Mouse (Mus musculus) heart, adult 2 months (tissue): ENCODE measurements around the gene Mdn1. TPM values are rescaled to one million over a fixed set of nuclear protein-coding genes. Genes with fewer than 3 reads are reported as not detected.

Source experiments
- DNase-seq, 2 experiments: peaks; one replicate each; pipeline ENCODE4 v3.0.0; 2021
- H3K27ac ChIP-seq: fragments of 200-600 bp; 2 replicates; pipeline ENCODE4 v1.8.1; 2022
- H3K27me3 ChIP-seq: fragments of 200-500 bp; 2 replicates; pipeline ENCODE4 v1.6.1; 2012; ENCODE audit warnings: mild to moderate bottlenecking, low read length, inconsistent platforms, mixed read lengths; ENCODE audit not compliant: control insufficient read depth, insufficient read depth
- H3K36me3 ChIP-seq: fragments of 200-500 bp; 2 replicates; pipeline ENCODE4 v1.6.1; 2012; ENCODE audit warnings: low read length, inconsistent platforms; ENCODE audit not compliant: control insufficient read depth, insufficient read depth
- H3K4me1 ChIP-seq: fragments of 200-500 bp; 2 replicates; pipeline ENCODE4 v1.6.1; 2011; ENCODE audit warnings: low read length; ENCODE audit not compliant: control insufficient read depth, insufficient read depth
- H3K4me3 ChIP-seq: fragments of 200-600 bp; 2 replicates; pipeline ENCODE4 v1.8.1; 2022
- H3K79me2 ChIP-seq: fragments of 200-500 bp; replicated peaks from 2 replicates; pipeline ENCODE4 v1.6.1; 2012; ENCODE audit warnings: mild to moderate bottlenecking, inconsistent platforms, low read length, moderate library complexity, mixed read lengths; ENCODE audit not compliant: control insufficient read depth, insufficient read depth
- H3K9ac ChIP-seq: fragments of 200-500 bp; 2 replicates; pipeline ENCODE4 v1.6.1; 2012; ENCODE audit warnings: low read depth, mild to moderate bottlenecking, control low read depth, inconsistent platforms, low read length, mixed read lengths
- CTCF ChIP-seq: fragments of 200-600 bp; IDR thresholded peaks from 2 replicates; pipeline ENCODE4 v1.8.1; 2022; ENCODE audit warnings: antibody characterized with exemption, mild to moderate bottlenecking, moderate library complexity
- EP300 ChIP-seq: fragments of 200-500 bp; IDR thresholded peaks from 2 replicates; pipeline ENCODE4 v1.6.1; 2011; ENCODE audit warnings: low read depth, low read length, control low read depth; ENCODE audit not compliant: insufficient read depth
- POLR2A ChIP-seq: fragments of 200-500 bp; IDR thresholded peaks from 2 replicates; pipeline ENCODE4 v1.6.1; 2011; ENCODE audit warnings: mild to moderate bottlenecking, low read depth, low read length, control low read depth; ENCODE audit not compliant: insufficient read depth
- WGBS: fragments of 180-500 bp; shearing (Covaris S2); methylation state at CpG from one replicate; pipeline ENCODE4 v1.1.7; 2018; 5-methylcytosine and 5-hydroxymethylcytosine counted together
- intact Hi-C: fragments of 180-260 bp; cut with DNase I; formaldehyde crosslinking; loops from one replicate; pipeline ENCODE4 v1.15.1; 2025
- polyA plus RNA-seq: library from polyadenylated mRNA; depleted of rRNA; stranded (reverse); fragments of >200 nt; gene quantifications from 2 replicates; pipeline ENCODE4 v1.2.3, GENCODE M21; 2012; rRNA removed
- total RNA-seq, 2 experiments: library from RNA; stranded (reverse); gene quantifications; 2 replicates each; pipeline ENCODE4 v1.2.3; 2021

Gene Mdn1
- total and polyA plus RNA-seq, 3 experiments = 4.9 to 8.8 (median 8.7) TPM

GRCm38 (mm10) chr4:32824254-32824653 lies 167.3 kb downstream of the Mdn1 start:
- Histone ChIP-seq H3K79me2 (no peaks in the 10 kb centered on the region), H3K9ac (no peak overlapping the region), H3K27ac (no peak overlapping the region), H3K4me3 (no peak overlapping the region), H3K36me3 (no peaks in the 10 kb centered on the region), H3K27me3 (no peaks in the 10 kb centered on the region), H3K4me1 (no peaks in the 10 kb centered on the region)
- intact Hi-C loops = no loop called here
- 71% methylated on average over 8 of the region's 8 CpGs for WGBS
- TF ChIP-seq EP300 (no peak), CTCF (no peak), POLR2A (no peak)
- DNase-seq = no peak

Other genes with a start within 250 kb of the Mdn1 start
- not detected for gene Gja10, start 54.4 kb upstream of the Mdn1 start, total RNA-seq
- not detected in 2 replicates for gene Gja10, start 54.4 kb upstream of the Mdn1 start, polyA plus RNA-seq
- 1 to 10 TPM; 4.9 to 6.7 TPM for gene Casp8ap2, start 41.7 kb upstream of the Mdn1 start, total RNA-seq
- 2.5 and 4.2 TPM in 2 replicates for gene Casp8ap2, start 41.7 kb upstream of the Mdn1 start, polyA plus RNA-seq
- gene Lyrm2, start 143.1 kb downstream of the Mdn1 start, total RNA-seq = 10 to 100 TPM; 34.4 TPM
- 16.1 and 22.2 TPM in 2 replicates for gene Lyrm2, start 143.1 kb downstream of the Mdn1 start, polyA plus RNA-seq